Mouse (Mus musculus) heart, embryonic 15.5 days (tissue): ENCODE data around the gene Galr2. TPM values are rescaled to one million over a fixed set of nuclear protein-coding genes. Genes with fewer than 3 reads are reported as not detected.
A peak's percentile ranks its signal among the peaks of the same experiment; 100 is the strongest.

ENCODE experiments used
- ATAC-seq: fragments of 200-750 bp; cut with Nextera tagmentation; replicated peaks from 2 replicates; pipeline ENCODE4 v1.8.0; 2017; ENCODE audit warnings: low read depth, moderate TSS enrichment; ENCODE audit not compliant: insufficient number of reproducible peaks, insufficient read depth, low FRiP score
- H3K27ac ChIP-seq: fragments of 300-500 bp; sonication (generic); 2 replicates; pipeline ENCODE4 v1.5.1; 2015; ENCODE audit warnings: mild to moderate bottlenecking, inconsistent platforms
- H3K27me3 ChIP-seq: fragments of 300-500 bp; sonication (generic); 2 replicates; pipeline ENCODE4 v1.6.1; 2015; ENCODE audit warnings: inconsistent platforms
- H3K36me3 ChIP-seq: fragments of 300-500 bp; sonication (generic); 2 replicates; pipeline ENCODE4 v1.6.1; 2015; ENCODE audit warnings: mild to moderate bottlenecking, inconsistent platforms
- H3K4me1 ChIP-seq: fragments of 300-500 bp; sonication (generic); replicated peaks from 2 replicates; pipeline ENCODE4 v1.6.1; 2015; ENCODE audit warnings: inconsistent platforms
- H3K4me2 ChIP-seq: fragments of 300-500 bp; sonication (generic); 2 replicates; pipeline ENCODE4 v1.6.1; 2015; ENCODE audit warnings: inconsistent platforms, mild to moderate bottlenecking, moderate library complexity
- H3K4me3 ChIP-seq: fragments of 300-500 bp; sonication (generic); 2 replicates; pipeline ENCODE4 v1.5.1; 2015; ENCODE audit warnings: mild to moderate bottlenecking, inconsistent platforms
- H3K9ac ChIP-seq: fragments of 300-500 bp; sonication (generic); 2 replicates; pipeline ENCODE4 v1.6.1; 2015; ENCODE audit warnings: mild to moderate bottlenecking, inconsistent platforms
- H3K9me3 ChIP-seq: fragments of 300-500 bp; sonication (generic); replicated peaks from 2 replicates; pipeline ENCODE4 v1.6.1; 2016; ENCODE audit warnings: inconsistent platforms
- WGBS: fragments of 180-500 bp; shearing (Covaris S2); methylation state at CpG from one replicate; pipeline ENCODE4 v1.1.7; 2015; ENCODE audit warnings: mixed read lengths; 5-methylcytosine and 5-hydroxymethylcytosine counted together
- polyA plus RNA-seq: library from polyadenylated mRNA; unstranded; fragments of >200 nt; fragmentation: Nextera tagmentation; extraction: Ambion mirVana; gene quantifications from 2 replicates; pipeline ENCODE4 v1.2.1, GENCODE M21; 2015

Gene Galr2
- polyA plus RNA-seq, 1 experiment from 2014 or later = 0.20 TPM

DNA sequence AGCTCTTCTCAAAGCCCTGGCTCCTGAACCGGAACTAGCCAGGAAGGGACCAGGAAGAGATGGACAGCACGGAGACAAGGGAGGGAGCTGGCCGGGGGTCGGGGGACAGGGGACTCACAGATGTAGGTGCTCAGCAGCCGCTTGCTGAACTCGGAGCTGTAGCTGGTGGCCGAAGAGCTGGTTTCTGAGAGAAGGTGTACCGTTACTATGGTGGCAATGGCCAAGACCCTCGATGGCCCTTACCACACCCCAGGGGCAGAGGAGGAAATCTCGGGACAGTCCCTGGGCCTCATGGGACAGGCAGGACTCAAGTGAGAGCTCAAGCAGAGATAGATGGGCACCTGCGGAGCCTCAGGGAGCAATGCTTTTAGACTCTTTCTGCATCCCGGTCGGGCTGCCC, 11.7 kb downstream of the Galr2 start:
- no peak for ATAC-seq
- H3K27ac ChIP-seq = no peak overlapping the region
- H3K9ac ChIP-seq = no peak overlapping the region
- no peak overlapping the region for H3K4me3 ChIP-seq
- peaks cover 68% of the 10 kb centered on the region for H3K36me3 ChIP-seq
- H3K9me3 ChIP-seq = no peaks in the 10 kb centered on the region
- H3K27me3 ChIP-seq = no peaks in the 10 kb centered on the region
- 92% methylated on average over 13 of the region's 13 CpGs for WGBS
- peaks cover 8% of the 10 kb centered on the region; the same call in 1 of the 2 replicates for H3K4me1 ChIP-seq
- H3K4me2 ChIP-seq = no peak overlapping the region

DNA sequence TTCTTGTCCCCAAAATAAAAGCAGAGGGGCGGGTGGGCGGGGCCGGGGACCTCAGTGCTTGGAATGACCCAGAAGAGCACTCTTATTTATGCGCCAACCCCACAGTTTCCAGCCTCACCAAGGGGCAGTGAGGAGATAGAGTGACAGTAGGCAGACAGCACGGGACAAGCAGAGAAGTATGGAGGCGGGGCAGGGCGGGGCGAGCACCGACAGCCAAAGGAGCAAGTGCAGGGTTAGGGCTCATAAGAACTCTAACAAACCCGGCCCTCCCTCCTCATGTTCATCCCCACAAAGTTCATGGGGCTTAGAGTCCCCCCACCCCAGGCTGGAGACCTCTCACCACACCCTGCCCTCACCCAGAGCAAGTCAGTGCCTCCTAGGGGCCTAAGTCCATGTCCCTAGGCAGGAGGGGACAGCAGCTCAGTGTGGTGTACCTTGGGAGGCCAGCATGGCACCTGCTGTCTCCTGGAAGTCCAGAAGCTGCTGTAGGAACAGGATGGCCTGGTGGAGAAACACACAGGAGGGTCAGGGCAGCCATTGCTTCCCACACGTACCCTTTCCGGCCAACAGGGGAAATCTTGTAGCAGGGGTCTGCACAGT, 12.9 kb downstream of the Galr2 start:
- H3K9ac ChIP-seq = no peak overlapping the region

DNA sequence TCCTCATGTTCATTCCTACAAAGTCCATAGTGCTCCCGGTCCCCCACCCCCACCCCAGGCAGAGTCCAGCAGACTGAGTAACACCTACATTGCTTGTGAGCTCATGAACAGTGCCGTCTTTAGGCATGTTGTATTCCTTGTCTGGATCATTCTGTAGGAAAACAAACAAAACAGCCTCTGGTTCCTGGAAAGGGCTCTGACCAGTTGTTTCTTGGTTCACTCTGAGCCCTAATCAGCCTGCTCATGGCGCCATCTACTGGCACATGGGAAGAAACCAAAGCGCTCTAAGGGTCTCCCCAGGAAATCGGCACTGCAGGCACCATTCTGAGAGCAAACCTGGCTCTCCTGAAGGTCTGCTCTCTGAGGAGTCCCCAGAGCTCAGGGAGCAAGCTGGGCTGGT, 13.6 kb downstream of the Galr2 start:
- no peak for ATAC-seq
- Histone ChIP-seq H3K27ac (no peak overlapping the region), H3K4me2 (no peak overlapping the region), H3K4me3 (no peak overlapping the region), H3K36me3 (peaks cover 59% of the 10 kb centered on the region), H3K9ac (no peak overlapping the region), H3K4me1 (peaks cover 8% of the 10 kb centered on the region; the same call in 1 of the 2 replicates), H3K9me3 (no peaks in the 10 kb centered on the region), H3K27me3 (no peaks in the 10 kb centered on the region)
- WGBS = 29% methylated on average over 5 of the region's 5 CpGs

More for the DNA sequence above, 12.9 kb downstream of the Galr2 start:
- Histone ChIP-seq H3K27ac (no peak overlapping the region), H3K4me1 (peaks cover 8% of the 10 kb centered on the region; the same call in 1 of the 2 replicates), H3K9me3 (no peaks in the 10 kb centered on the region), H3K4me3 (no peak overlapping the region), H3K36me3 (peaks cover 58% of the 10 kb centered on the region), H3K27me3 (no peaks in the 10 kb centered on the region), H3K4me2 (no peak overlapping the region)
- no peak for ATAC-seq
- 88% methylated on average over 12 of the region's 12 CpGs for WGBS

DNA sequence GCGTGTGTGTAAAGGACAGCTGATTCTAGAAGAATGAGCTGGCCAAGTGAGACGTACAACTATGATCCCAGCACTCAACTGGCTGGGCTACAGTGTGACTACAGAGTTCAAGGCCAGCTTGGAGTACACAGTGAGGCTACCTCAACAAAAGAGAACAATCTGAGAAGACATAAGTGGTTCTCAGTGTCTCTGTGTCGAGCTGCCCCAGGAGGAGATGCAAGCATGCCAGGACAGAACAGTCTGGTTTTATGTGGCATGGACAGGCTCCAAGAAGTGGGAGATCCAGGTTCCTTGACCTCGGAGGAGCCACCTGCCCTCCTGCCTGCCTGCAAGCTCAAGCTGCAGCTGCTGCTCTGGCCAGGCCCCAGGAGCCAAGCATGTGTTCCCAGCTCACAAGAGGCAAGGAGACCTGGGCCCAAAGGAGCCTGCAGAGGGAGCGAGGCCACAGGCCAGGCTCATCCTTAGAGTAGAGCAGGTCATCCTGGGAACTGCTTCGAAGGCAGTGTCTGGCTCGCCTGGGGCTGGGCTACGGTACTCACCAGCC, 15.5 kb downstream of the Galr2 start:
- WGBS = 86% methylated on average over 8 of the region's 8 CpGs
- H3K4me3 ChIP-seq = no peak overlapping the region
- peaks cover under 1% of the 10 kb centered on the region; the same call in 1 of the 2 replicates for H3K4me1 ChIP-seq
- no peak for ATAC-seq
- H3K4me2 ChIP-seq = no peak overlapping the region
- no peaks in the 10 kb centered on the region for H3K27me3 ChIP-seq
- no peaks in the 10 kb centered on the region for H3K9me3 ChIP-seq
- H3K27ac ChIP-seq = no peak overlapping the region
- H3K36me3 ChIP-seq = peaks cover 66% of the 10 kb centered on the region
- no peak overlapping the region for H3K9ac ChIP-seq

DNA sequence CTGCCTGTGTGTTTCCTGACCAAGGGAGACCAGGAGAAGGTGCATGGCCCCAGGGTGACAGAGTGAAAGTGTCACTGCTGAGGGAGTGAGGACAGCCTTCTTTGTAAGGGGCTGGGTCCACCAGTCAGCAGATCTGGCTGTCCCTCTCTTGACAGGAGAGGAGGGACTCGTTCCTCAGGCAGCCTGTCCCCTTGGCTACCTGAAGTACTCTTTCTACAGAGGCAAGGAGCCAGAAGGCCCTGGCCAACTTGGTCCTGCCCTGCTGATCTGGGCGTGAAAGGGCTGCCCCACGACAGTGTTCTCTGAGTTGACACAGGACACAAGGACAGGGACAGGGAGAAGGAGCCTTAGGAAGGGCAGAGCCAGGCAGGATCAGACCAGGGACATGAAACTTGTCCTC, 16.3 kb downstream of the Galr2 start:
- ATAC-seq = no peak
- no peak overlapping the region for H3K27ac ChIP-seq
- no peak overlapping the region for H3K9ac ChIP-seq
- H3K4me1 ChIP-seq = no peaks in the 10 kb centered on the region
- H3K4me3 ChIP-seq = no peak overlapping the region
- whole genome bisulfite sequencing = 54% methylated on average over 3 of the region's 3 CpGs
- H3K36me3 ChIP-seq = peaks cover 67% of the 10 kb centered on the region
- H3K4me2 ChIP-seq = no peak overlapping the region
- no peaks in the 10 kb centered on the region for H3K27me3 ChIP-seq
- H3K9me3 ChIP-seq = no peaks in the 10 kb centered on the region

DNA sequence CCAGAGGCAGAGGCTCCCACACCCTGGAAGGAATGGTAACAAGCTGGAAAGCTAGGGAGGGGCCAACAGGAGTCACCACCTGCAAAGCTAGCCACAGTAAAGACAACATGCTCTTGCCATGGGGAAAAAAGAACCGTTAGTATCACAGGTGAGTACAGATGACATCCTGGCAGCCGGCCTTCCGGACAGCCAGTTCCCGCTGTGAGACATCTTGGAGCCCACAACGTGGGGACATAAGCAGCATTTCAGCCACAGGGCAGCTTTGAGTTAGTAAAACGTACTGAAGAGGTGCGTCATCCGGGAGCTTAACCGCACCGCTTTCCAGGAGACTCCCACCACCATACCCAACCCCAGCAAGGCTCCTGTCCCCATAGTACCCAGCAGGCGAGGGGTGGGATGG, 17.5 kb downstream of the Galr2 start:
- no peaks in the 10 kb centered on the region for H3K27me3 ChIP-seq
- no peak for ATAC-seq
- no peak overlapping the region for H3K4me3 ChIP-seq
- no peak overlapping the region for H3K4me2 ChIP-seq
- H3K36me3 ChIP-seq = peaks cover 73% of the 10 kb centered on the region
- 82% methylated on average over 11 of the region's 11 CpGs for WGBS
- H3K27ac ChIP-seq = no peak overlapping the region
- H3K9me3 ChIP-seq = no peaks in the 10 kb centered on the region
- no peak overlapping the region for H3K9ac ChIP-seq
- H3K4me1 ChIP-seq = no peaks in the 10 kb centered on the region

DNA sequence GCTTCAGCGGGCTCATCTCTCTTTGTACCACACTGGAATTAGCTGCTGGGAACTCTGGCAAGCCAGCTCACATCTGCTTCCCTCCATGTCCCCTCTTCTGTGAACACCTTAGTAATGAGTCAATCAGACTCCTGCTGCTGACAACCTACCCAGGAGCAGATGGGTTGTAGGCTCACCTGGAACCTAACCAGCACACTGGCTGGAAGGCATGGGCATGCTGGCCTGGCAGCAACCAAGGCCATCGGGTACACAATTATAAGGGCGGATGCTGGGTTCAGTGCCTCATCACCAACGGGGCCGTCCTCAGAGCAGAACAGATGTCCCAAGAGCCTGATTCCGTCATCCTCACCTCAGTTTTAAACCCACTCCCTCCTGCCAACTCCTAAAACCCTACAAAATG, 17.9 kb downstream of the Galr2 start:
- Histone ChIP-seq H3K4me1 (no peaks in the 10 kb centered on the region), H3K4me2 (no peak overlapping the region), H3K36me3 (peaks cover 77% of the 10 kb centered on the region), H3K9ac (no peak overlapping the region), H3K9me3 (no peaks in the 10 kb centered on the region), H3K27me3 (no peaks in the 10 kb centered on the region), H3K4me3 (no peak overlapping the region), H3K27ac (no peak overlapping the region)
- WGBS = 92% methylated on average over 6 of the region's 6 CpGs
- no peak for ATAC-seq

DNA sequence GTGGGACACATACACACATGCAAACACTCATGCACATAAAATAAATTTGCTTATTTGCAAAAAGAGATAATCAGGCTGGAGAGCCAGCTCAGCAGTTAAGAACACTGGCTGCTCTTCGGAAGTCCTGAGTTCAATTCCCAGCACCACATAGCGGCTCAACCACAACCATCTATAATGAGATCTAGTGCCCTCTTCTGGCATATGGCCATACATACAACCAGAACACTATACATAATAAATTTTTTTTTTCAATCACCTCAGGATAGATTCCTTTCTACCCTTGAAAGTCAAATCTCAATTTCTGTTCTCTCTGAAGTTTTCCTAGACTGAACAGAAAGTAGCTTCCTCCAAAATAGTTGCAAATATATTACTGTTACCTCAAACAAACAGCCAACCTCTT, 24.7 kb downstream of the Galr2 start:
- Histone ChIP-seq H3K9me3 (no peaks in the 10 kb centered on the region), H3K27me3 (no peaks in the 10 kb centered on the region), H3K4me1 (peaks cover 6% of the 10 kb centered on the region), H3K4me3 (peak overlapping the region; percentile 75), H3K4me2 (peak overlapping the region; percentile 87), H3K36me3 (peaks cover 48% of the 10 kb centered on the region), H3K9ac (0 out of 2 replicates have a peak overlapping the region, but pooled peaks have one; percentile 77), H3K27ac (no peak overlapping the region)
- no peak for ATAC-seq
- 95% methylated on average over 2 of the region's 2 CpGs for WGBS

DNA sequence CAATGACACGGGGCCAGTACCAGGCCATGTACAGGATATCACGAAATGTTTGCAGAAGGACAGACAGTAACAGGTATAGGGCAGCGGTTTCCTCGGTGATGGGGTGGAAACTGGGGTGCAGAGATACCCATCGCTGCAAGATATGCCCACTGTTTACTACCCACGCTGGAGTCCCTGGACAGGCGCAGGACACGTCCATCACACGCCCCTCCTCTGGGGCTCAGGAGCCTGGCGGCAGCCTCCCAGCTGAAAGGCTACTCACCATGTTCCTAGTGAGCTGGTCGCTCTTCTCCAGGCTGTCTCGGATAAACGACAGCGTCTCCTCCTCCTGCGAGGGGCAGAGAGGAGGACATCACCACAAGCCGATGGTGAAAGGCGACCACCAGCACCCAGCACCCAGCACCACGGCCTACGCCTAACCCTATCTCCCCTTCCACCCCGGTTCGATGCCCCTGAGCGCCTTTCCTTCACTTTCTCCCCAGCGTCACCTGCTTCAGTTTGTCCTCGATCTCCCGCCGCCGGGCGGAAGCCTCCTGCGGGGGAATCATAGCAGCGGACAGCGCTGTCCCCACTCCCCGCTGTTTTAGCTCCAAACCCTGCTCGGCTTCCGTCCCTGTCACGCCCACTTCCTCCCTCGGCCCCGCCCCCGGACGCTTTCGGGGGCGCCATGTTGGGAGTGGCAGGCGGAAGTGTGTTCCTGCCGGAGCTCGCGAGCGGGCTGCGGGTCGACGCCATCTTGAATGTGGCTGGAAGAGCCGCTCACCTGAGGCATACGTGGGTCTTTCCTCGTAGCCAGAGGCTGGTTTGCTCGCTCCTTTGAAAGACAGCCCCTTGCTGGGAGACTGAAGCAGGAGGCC, 25.6 kb downstream of the Galr2 start:
- Histone ChIP-seq H3K27ac (peak overlapping the region; percentile 64), H3K4me1 (peaks cover 6% of the 10 kb centered on the region), H3K27me3 (no peaks in the 10 kb centered on the region), H3K4me2 (peak overlapping the region; percentile 87), H3K36me3 (peaks cover 39% of the 10 kb centered on the region), H3K9me3 (no peaks in the 10 kb centered on the region), H3K9ac (peak overlapping the region; percentile 77), H3K4me3 (peak overlapping the region; percentile 75)
- WGBS = 1% methylated on average over 53 of the region's 53 CpGs
- ATAC-seq = peak; percentile 94

DNA sequence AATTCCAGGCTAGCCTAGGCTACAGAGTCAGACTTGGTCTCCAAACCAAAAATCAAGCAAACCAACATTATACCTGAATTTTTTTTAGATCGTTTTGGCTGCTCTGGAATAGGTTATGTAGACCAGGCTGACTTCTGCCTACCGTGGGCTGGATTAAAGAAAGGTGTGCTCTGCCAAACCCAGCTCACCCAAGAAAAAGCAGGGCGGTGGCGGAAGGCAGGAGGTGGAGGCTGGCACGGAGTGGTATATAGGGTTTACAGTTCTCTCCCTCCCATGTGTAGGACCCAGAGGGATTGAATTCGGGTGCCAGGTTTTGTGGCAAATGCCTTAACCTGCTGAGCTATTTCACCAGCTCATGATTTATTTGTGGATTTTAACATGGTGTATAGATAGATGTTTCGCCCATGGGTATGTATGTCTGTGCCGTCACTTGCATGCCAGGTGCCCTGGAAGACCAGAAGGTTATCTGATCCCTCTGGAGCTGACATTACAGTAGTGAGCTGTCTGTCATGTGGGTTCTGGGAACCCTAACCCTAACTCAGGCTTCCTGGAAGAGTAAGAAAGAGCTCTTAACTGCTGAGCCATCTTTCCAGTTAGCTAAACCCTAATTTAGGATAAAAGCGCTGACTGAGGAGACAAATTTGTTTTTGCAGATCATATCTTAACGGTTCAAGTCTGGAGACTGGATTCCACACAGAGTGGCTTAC, 26.4 kb downstream of the Galr2 start, which contains the start of gene Exoc7:
Gene Exoc7, minus strand, starts transcription at position 215 of the 707 bp plus-strand sequence.
- no peaks in the 10 kb centered on the region for H3K9me3 ChIP-seq
- peaks cover 6% of the 10 kb centered on the region for H3K4me1 ChIP-seq
- peak within 1 kb of the TSS; percentile 87 for H3K4me2 ChIP-seq
- peak within 1 kb of the TSS; percentile 75 for H3K4me3 ChIP-seq
- H3K9ac ChIP-seq = peak within 1 kb of the TSS; percentile 77
- peaks cover 31% of the 10 kb centered on the region for H3K36me3 ChIP-seq
- no peaks in the 10 kb centered on the region for H3K27me3 ChIP-seq
- 77% methylated on average over 10 of the region's 10 CpGs for WGBS
- peak within 1 kb of the TSS; percentile 64 for H3K27ac ChIP-seq
- no peak for ATAC-seq
